Mouse (Mus musculus) CH12.LX (cell line): ENCODE measurements at regions not wholly inside any gene's neighbourhood (a gene's known extent, or its start where the extent isn't known, plus 50 kb on each side); places are given as distances from the start of the nearest gene placed in this dataset.
A peak's percentile ranks its signal among the peaks of the same experiment; 100 is the strongest.

Experiments used
- DNase-seq: peaks from one replicate; pipeline ENCODE4 v3.0.0-alpha.2; 2013; ENCODE audit errors: extremely low read depth
- H3K27ac ChIP-seq: 2 replicates; pipeline ENCODE4 v1.5.1; 2012; ENCODE audit warnings: low read depth, mild to moderate bottlenecking, control low read depth, moderate library complexity; ENCODE audit not compliant: insufficient read depth
- H3K27me3 ChIP-seq: replicated peaks from 2 replicates; pipeline ENCODE3; 2012; ENCODE audit warnings: inconsistent platforms
- H3K36me3 ChIP-seq, 2 experiments: replicated peaks in 1 of 2; 2 replicates each; pipeline versions ENCODE3 to v1.6.1; 2012; ENCODE audit warnings: inconsistent platforms in 1 of 2, low read length in 1 of 2, mild to moderate bottlenecking in 1 of 2, mixed read lengths in 1 of 2, moderate library complexity in 1 of 2; ENCODE audit not compliant: control insufficient read depth in 1 of 2, insufficient read depth in 1 of 2
- H3K4me1 ChIP-seq, 2 experiments: 2 replicates each; pipeline ENCODE4 v1.6.1; 2012; ENCODE audit warnings: inconsistent platforms in 1 of 2, moderate library complexity in 1 of 2; ENCODE audit not compliant: insufficient read depth in 2 of 2, control insufficient read depth in 1 of 2
- H3K4me2 ChIP-seq: 2 replicates; pipeline ENCODE4 v1.6.1; 2012; ENCODE audit warnings: low read depth, mild to moderate bottlenecking, control low read depth; ENCODE audit not compliant: poor library complexity, insufficient read depth, severe bottlenecking
- H3K4me3 ChIP-seq, 3 experiments: fragments of 150-350 bp in 1 of 3; sonication (generic) in 1 of 3; replicated peaks in 1 of 3; 2 replicates each; pipeline versions ENCODE3 to v1.5.1; 2011 to 2012; ENCODE audit warnings: low read depth in 2 of 3, low read length in 2 of 3, mild to moderate bottlenecking in 2 of 3, moderate library complexity in 2 of 3, control low read depth in 1 of 3, improper control_type of control experiment in 1 of 3, inconsistent platforms in 1 of 3, mixed read lengths in 1 of 3; ENCODE audit not compliant: poor library complexity in 1 of 3
- H3K79me2 ChIP-seq: replicated peaks from 2 replicates; pipeline ENCODE4 v1.6.1; 2012; ENCODE audit warnings: mild to moderate bottlenecking, moderate library complexity; ENCODE audit not compliant: control insufficient read depth, poor library complexity, insufficient read depth, severe bottlenecking; ENCODE audit errors: extremely low read depth
- H3K9ac ChIP-seq: 2 replicates; pipeline ENCODE4 v1.6.1; 2012; ENCODE audit warnings: low read depth, mild to moderate bottlenecking, control low read depth, moderate library complexity; ENCODE audit not compliant: insufficient read depth
- H3K9me3 ChIP-seq: replicated peaks from 2 replicates; pipeline ENCODE3; 2012; ENCODE audit warnings: low read length, inconsistent platforms, mixed read lengths
- BHLHE40 ChIP-seq: IDR thresholded peaks from 2 replicates; pipeline ENCODE4 v1.6.1; 2011; ENCODE audit warnings: mild to moderate bottlenecking, low read depth, low read length, improper control_type of control experiment
- CHD1 ChIP-seq: IDR thresholded peaks from 2 replicates; pipeline ENCODE4 v1.6.1; 2012; ENCODE audit warnings: low read depth, low read length, improper control_type of control experiment, inconsistent platforms
- CHD2 ChIP-seq: IDR thresholded peaks from 2 replicates; pipeline ENCODE4 v1.6.1; 2011; ENCODE audit warnings: low read length, improper control_type of control experiment
- CTCF ChIP-seq, 2 experiments: IDR thresholded peaks in 1 of 2; conservative IDR thresholded peaks in 1 of 2; 2 replicates each; pipeline ENCODE4 v1.5.1; 2011 to 2012; ENCODE audit warnings: low read depth in 2 of 2, low read length in 2 of 2, improper control_type of control experiment in 1 of 2, inconsistent platforms in 1 of 2, mild to moderate bottlenecking in 1 of 2, moderate library complexity in 1 of 2
- E2F4 ChIP-seq: IDR thresholded peaks from 2 replicates; pipeline ENCODE4 v1.6.1; 2011; ENCODE audit warnings: low read depth, low read length, improper control_type of control experiment; ENCODE audit not compliant: insufficient replicate concordance
- EP300 ChIP-seq: IDR thresholded peaks from 2 replicates; pipeline ENCODE4 v1.6.1; 2011; ENCODE audit warnings: low read length, improper control_type of control experiment
- GABPA ChIP-seq: IDR thresholded peaks from 2 replicates; pipeline ENCODE4 v1.6.1; 2012; ENCODE audit warnings: low read depth, low read length, improper control_type of control experiment, inconsistent platforms; ENCODE audit not compliant: insufficient replicate concordance
- HCFC1 ChIP-seq: IDR thresholded peaks from 2 replicates; pipeline ENCODE4 v1.6.1; 2012; ENCODE audit warnings: low read depth, mild to moderate bottlenecking, inconsistent platforms, low read length, improper control_type of control experiment
- JUN ChIP-seq: IDR thresholded peaks from 2 replicates; pipeline ENCODE4 v1.6.1; 2011; ENCODE audit warnings: low read depth, mild to moderate bottlenecking, low read length, improper control_type of control experiment, moderate library complexity; ENCODE audit not compliant: insufficient read depth
- KAT2A ChIP-seq: IDR thresholded peaks from 2 replicates; pipeline ENCODE4 v1.6.1; 2012; ENCODE audit warnings: low read length, improper control_type of control experiment, inconsistent platforms; ENCODE audit not compliant: insufficient replicate concordance
- MAX ChIP-seq: IDR thresholded peaks from 2 replicates; pipeline ENCODE4 v1.6.1; 2011; ENCODE audit warnings: low read length, improper control_type of control experiment
- MYC ChIP-seq: IDR thresholded peaks from 2 replicates; pipeline ENCODE4 v1.6.1; 2011; ENCODE audit warnings: low read depth, mild to moderate bottlenecking, improper control_type of control experiment, low read length
- NELFE ChIP-seq: IDR thresholded peaks from 2 replicates; pipeline ENCODE4 v1.6.1; 2011; ENCODE audit warnings: low read depth, low read length, improper control_type of control experiment
- NRF1 ChIP-seq: IDR thresholded peaks from 2 replicates; pipeline ENCODE4 v1.6.1; 2014; ENCODE audit warnings: low read depth, mild to moderate bottlenecking, inconsistent platforms, low read length, improper control_type of control experiment, moderate library complexity
- POLR2A ChIP-seq: IDR thresholded peaks from 2 replicates; pipeline ENCODE4 v1.6.1; 2011; ENCODE audit warnings: low read depth, mild to moderate bottlenecking, improper control_type of control experiment, low read length
- RAD21 ChIP-seq: IDR thresholded peaks from 2 replicates; pipeline ENCODE4 v1.6.1; 2011; ENCODE audit warnings: low read depth, mild to moderate bottlenecking, low read length, improper control_type of control experiment, moderate library complexity
- USF1 ChIP-seq: IDR thresholded peaks from 2 replicates; pipeline ENCODE4 v1.6.1; 2014; ENCODE audit warnings: low read depth, mild to moderate bottlenecking, inconsistent platforms, low read length, improper control_type of control experiment
- USF2 ChIP-seq: conservative IDR thresholded peaks from 2 replicates; pipeline ENCODE4 v1.6.1; 2011; ENCODE audit warnings: low read depth, low read length, improper control_type of control experiment
- ZKSCAN1 ChIP-seq: IDR thresholded peaks from 2 replicates; pipeline ENCODE4 v1.6.1; 2012; ENCODE audit warnings: low read depth, inconsistent platforms, low read length, improper control_type of control experiment, borderline replicate concordance
- dilution Hi-C: fragments of 300-500 bp; cut with MboI; formaldehyde crosslinking; loops from 2 replicates; pipeline ENCODE4 v1.14.3; 2020; ENCODE audit warnings: low sequenced_read_pairs; ENCODE audit not compliant: extremely low pct_unique_long_range_greater_than_20kb, extremely low pct_ligation_motif_present
- in situ Hi-C: fragments of 300-500 bp; cut with MboI; formaldehyde crosslinking; loops from 3 replicates; pipeline ENCODE4 v1.14.3; 2019; ENCODE audit warnings: low sequenced_read_pairs, low pct_ligation_motif_present, low pct_unique_long_range_greater_than_20kb, mixed read lengths

GRCm38 (mm10) chrX:50635634-50636033, 205.2 kb upstream of the Stk26 start:
- in situ Hi-C loops (loop anchor here (25.0 kb wide), 1 partner anchor 377 kb away; the partner anchor contains the start of gene Rap2c), dilution Hi-C loops (no loop called here)
- peak overlapping the region; percentile 17; the same call in 1 of the 2 replicates for H3K9ac ChIP-seq
- H3K27ac ChIP-seq = no peak overlapping the region
- H3K79me2 ChIP-seq = peaks cover 14% of the 10 kb centered on the region; the same call in 1 of the 2 replicates
- peak overlapping the region; percentile 46 to 61 (median 56) for H3K4me3 ChIP-seq
- peaks cover 4% of the 10 kb centered on the region in 2 experiments for H3K36me3 ChIP-seq
- peaks cover 2 to 20% of the 10 kb centered on the region in 2 experiments; a peak in 3 of 4 replicates for H3K4me1 ChIP-seq
- H3K9me3 ChIP-seq = no peaks in the 10 kb centered on the region
- no peaks in the 10 kb centered on the region for H3K27me3 ChIP-seq
- TF ChIP-seq JUN (no peak), CHD2 (0 out of 2 replicates have a peak, but pooled peaks have one; percentile 30)
- DNase-seq = no peak
- H3K4me2 ChIP-seq = peak overlapping the region; percentile 39

GRCm38 (mm10) chrX:50634842-50635615, 205.8 kb upstream of the Stk26 start:
- peak; percentile 76 for DNase-seq

GRCm38 (mm10) chrX:50632536-50632935, 204.2 kb upstream of the Olfr1324 start:
- H3K9ac ChIP-seq = 0 out of 2 replicates have a peak overlapping the region, but pooled peaks have one; percentile 13
- no peaks in the 10 kb centered on the region for H3K9me3 ChIP-seq
- no peaks in the 10 kb centered on the region for H3K27me3 ChIP-seq
- H3K27ac ChIP-seq = no peak overlapping the region
- dilution Hi-C loops (no loop called here), in situ Hi-C loops (loop anchor here (25.0 kb wide), 1 partner anchor 380 kb away; the partner anchor contains the start of gene Rap2c)
- peaks cover 5 to 31% of the 10 kb centered on the region in 2 experiments; a peak in 3 of 4 replicates for H3K4me1 ChIP-seq
- H3K4me3 ChIP-seq = no peak overlapping the region
- peaks cover 15% of the 10 kb centered on the region; the same call in 1 of the 2 replicates for H3K79me2 ChIP-seq
- peaks cover 13 to 21% of the 10 kb centered on the region in 2 experiments for H3K36me3 ChIP-seq
- no peak for DNase-seq
- no peak overlapping the region for H3K4me2 ChIP-seq
- no peak for TF ChIP-seq E2F4
- no peak for TF ChIP-seq USF1
- TF ChIP-seq ZKSCAN1 = no peak
- TF ChIP-seq CHD1 = no peak
- TF ChIP-seq EP300 = no peak
- no peak for TF ChIP-seq RAD21
- no peak for TF ChIP-seq MYC

More at GRCm38 (mm10) chrX:50634842-50635615, 205.8 kb upstream of the Stk26 start:
- Histone ChIP-seq H3K36me3 (peaks cover 8 to 10% of the 10 kb centered on the region in 2 experiments), H3K4me2 (0 out of 2 replicates have a peak overlapping the region, but pooled peaks have one; percentile 39), H3K27ac (no peak overlapping the region), H3K4me1 (peaks cover 5 to 26% of the 10 kb centered on the region in 2 experiments; a peak in 3 of 4 replicates), H3K4me3 (peak overlapping the region; percentile 56 to 63 (median 61)), H3K27me3 (no peaks in the 10 kb centered on the region), H3K79me2 (peaks cover 15% of the 10 kb centered on the region; the same call in 1 of the 2 replicates), H3K9me3 (no peaks in the 10 kb centered on the region), H3K9ac (peak overlapping the region; percentile 86)
- in situ Hi-C loops (loop anchor here (25.0 kb wide), 1 partner anchor 377 kb away; the partner anchor contains the start of gene Rap2c), dilution Hi-C loops (no loop called here)
- TF ChIP-seq EP300 = no peak
- TF ChIP-seq HCFC1 = peak; percentile 38; the same call in 1 of the 2 replicates
- TF ChIP-seq POLR2A = peak; percentile 69
- peak; percentile 92 for TF ChIP-seq USF2
- peak; percentile 94 for TF ChIP-seq USF1
- 0 out of 2 replicates have a peak, but pooled peaks have one; percentile 21 for TF ChIP-seq BHLHE40
- no peak for TF ChIP-seq NRF1
- peak in 1 of 2 experiments; percentile 29; a peak in 1 of 4 replicates for TF ChIP-seq CTCF (conservative IDR thresholded peaks at IDR 0.05 in 1 of 2, IDR thresholded peaks at IDR 0.05 in 1 of 2; ENCODE audit: low read depth in 2 of 2, low read length in 2 of 2)
- no peak for TF ChIP-seq JUN
- no peak for TF ChIP-seq CHD1
- TF ChIP-seq KAT2A = no peak
- TF ChIP-seq MAX = peak; percentile 77; the same call in 1 of the 2 replicates
- no peak for TF ChIP-seq GABPA
- TF ChIP-seq NELFE = 0 out of 2 replicates have a peak, but pooled peaks have one; percentile 20
- peak; percentile 2; the same call in 1 of the 2 replicates for TF ChIP-seq CHD2
